Mouse (Mus musculus) MEL (cell line): Measurements from ENCODE around the gene Tmem82. TPM values are rescaled to one million over a fixed set of nuclear protein-coding genes. Genes with fewer than 3 reads are reported as not detected.

Experiments
- DNase-seq: peaks from one replicate; pipeline ENCODE4 v3.0.0; 2011; ENCODE audit warnings: low read depth, low spot score
- H3K27ac ChIP-seq: 2 replicates; pipeline ENCODE4 v1.5.1; 2012; ENCODE audit warnings: low read depth, mild to moderate bottlenecking, control low read depth, low read length, moderate library complexity; ENCODE audit not compliant: control insufficient read depth
- H3K27me3 ChIP-seq, 2 experiments: fragments of 150-350 bp in 1 of 2; sonication (generic) in 1 of 2; 2 replicates each; pipeline ENCODE4 v1.6.1; 2012; ENCODE audit warnings: low read length in 2 of 2, mild to moderate bottlenecking in 2 of 2, improper control_type of control experiment in 1 of 2, moderate library complexity in 1 of 2; ENCODE audit not compliant: insufficient read depth in 2 of 2, control insufficient read depth in 1 of 2
- H3K36me3 ChIP-seq, 2 experiments: 2 replicates each; pipeline ENCODE4 v1.6.1; 2012 to 2014; ENCODE audit warnings: low read length in 2 of 2, improper control_type of control experiment in 1 of 2, inconsistent platforms in 1 of 2, mild to moderate bottlenecking in 1 of 2; ENCODE audit not compliant: insufficient read depth in 2 of 2, control insufficient read depth in 1 of 2
- H3K4me1 ChIP-seq, 2 experiments: fragments of 150-350 bp in 1 of 2; sonication (generic) in 1 of 2; 2 replicates each; pipeline ENCODE4 v1.6.1; 2012; ENCODE audit warnings: low read length in 2 of 2, improper control_type of control experiment in 1 of 2, mild to moderate bottlenecking in 1 of 2; ENCODE audit not compliant: insufficient read depth in 2 of 2, control insufficient read depth in 1 of 2
- H3K4me3 ChIP-seq, 2 experiments: fragments of 150-350 bp in 1 of 2; sonication (generic) in 1 of 2; 2 replicates each; pipeline ENCODE4 v1.5.1; 2012; ENCODE audit warnings: low read depth in 2 of 2, low read length in 2 of 2, mild to moderate bottlenecking in 2 of 2, moderate library complexity in 2 of 2, control low read depth in 1 of 2, improper control_type of control experiment in 1 of 2; ENCODE audit not compliant: control insufficient read depth in 1 of 2, insufficient read depth in 1 of 2
- H3K79me2 ChIP-seq: 2 replicates; pipeline ENCODE4 v1.6.1; 2012; ENCODE audit warnings: mild to moderate bottlenecking, low read length, moderate library complexity; ENCODE audit not compliant: control insufficient read depth, poor library complexity, insufficient read depth
- H3K9ac ChIP-seq: 2 replicates; pipeline ENCODE4 v1.6.1; 2012; ENCODE audit warnings: low read depth, mild to moderate bottlenecking, control low read depth, low read length, moderate library complexity; ENCODE audit not compliant: control insufficient read depth, poor library complexity, severe bottlenecking
- H3K9me3 ChIP-seq: fragments of 150-350 bp; sonication (generic); replicated peaks from 2 replicates; pipeline ENCODE4 v1.6.1; 2012; ENCODE audit warnings: mild to moderate bottlenecking, low read length, improper control_type of control experiment, moderate library complexity; ENCODE audit not compliant: insufficient read depth
- CHD2 ChIP-seq: IDR thresholded peaks from 2 replicates; pipeline ENCODE4 v1.6.1; 2011; ENCODE audit warnings: low read length, improper control_type of control experiment
- E2F4 ChIP-seq: IDR thresholded peaks from 2 replicates; pipeline ENCODE4 v1.6.1; 2011; ENCODE audit warnings: low read depth, low read length, improper control_type of control experiment, borderline replicate concordance
- ELF1 ChIP-seq: IDR thresholded peaks from 2 replicates; pipeline ENCODE4 v1.6.1; 2014; ENCODE audit warnings: low read depth, mild to moderate bottlenecking, inconsistent platforms, low read length, improper control_type of control experiment, moderate library complexity
- EP300 ChIP-seq, 2 experiments: IDR thresholded peaks; 2 replicates each; pipeline ENCODE4 v1.6.1; 2011; ENCODE audit warnings: improper control_type of control experiment in 2 of 2, low read length in 2 of 2, low read depth in 1 of 2, mild to moderate bottlenecking in 1 of 2
- GABPA ChIP-seq: IDR thresholded peaks from 2 replicates; pipeline ENCODE4 v1.6.1; 2012; ENCODE audit warnings: low read depth, mild to moderate bottlenecking, inconsistent platforms, low read length, improper control_type of control experiment, moderate library complexity
- HCFC1 ChIP-seq: IDR thresholded peaks from 2 replicates; pipeline ENCODE4 v1.6.1; 2012; ENCODE audit warnings: low read depth, mild to moderate bottlenecking, inconsistent platforms, low read length, improper control_type of control experiment, moderate library complexity
- MAFK ChIP-seq: IDR thresholded peaks from 2 replicates; pipeline ENCODE4 v1.6.1; 2011; ENCODE audit warnings: low read depth, mild to moderate bottlenecking, low read length, improper control_type of control experiment, borderline replicate concordance
- MAX ChIP-seq: IDR thresholded peaks from 2 replicates; pipeline ENCODE4 v1.6.1; 2011; ENCODE audit warnings: low read length, improper control_type of control experiment
- MXI1 ChIP-seq: IDR thresholded peaks from 2 replicates; pipeline ENCODE4 v1.6.1; 2011; ENCODE audit warnings: mild to moderate bottlenecking, low read depth, low read length, improper control_type of control experiment
- MYB ChIP-seq: IDR thresholded peaks from 2 replicates; pipeline ENCODE4 v1.6.1; 2011; ENCODE audit warnings: mild to moderate bottlenecking, low read depth, low read length, improper control_type of control experiment
- NELFE ChIP-seq: IDR thresholded peaks from 2 replicates; pipeline ENCODE4 v1.6.1; 2011; ENCODE audit warnings: low read depth, low read length, improper control_type of control experiment
- POLR2A ChIP-seq, 2 experiments: IDR thresholded peaks; 2 replicates each; pipeline ENCODE4 v1.6.1; 2011 to 2012; ENCODE audit warnings: low read length in 2 of 2, mild to moderate bottlenecking in 2 of 2, control low read depth in 1 of 2, improper control_type of control experiment in 1 of 2, low read depth in 1 of 2, moderate library complexity in 1 of 2; ENCODE audit not compliant: control insufficient read depth in 1 of 2, insufficient read depth in 1 of 2, poor library complexity in 1 of 2
- POLR2AphosphoS2 ChIP-seq: IDR thresholded peaks from 2 replicates; pipeline ENCODE4 v1.6.1; 2011; ENCODE audit warnings: low read length, improper control_type of control experiment
- POLR2AphosphoS5 ChIP-seq: IDR thresholded peaks from 2 replicates; pipeline ENCODE4 v1.6.1; 2012; ENCODE audit warnings: low read depth, borderline replicate concordance, mild to moderate bottlenecking, inconsistent platforms, low read length, moderate library complexity, mixed read lengths
- RAD21 ChIP-seq: IDR thresholded peaks from 2 replicates; pipeline ENCODE4 v1.6.1; 2011; ENCODE audit warnings: mild to moderate bottlenecking, low read depth, low read length, improper control_type of control experiment
- SIN3A ChIP-seq: IDR thresholded peaks from 2 replicates; pipeline ENCODE4 v1.6.1; 2012; ENCODE audit warnings: low read length, improper control_type of control experiment, inconsistent platforms
- SMC3 ChIP-seq: IDR thresholded peaks from 2 replicates; pipeline ENCODE4 v1.6.1; 2011; ENCODE audit warnings: low read depth, low read length, improper control_type of control experiment
- TAL1 ChIP-seq: IDR thresholded peaks from 2 replicates; pipeline ENCODE4 v1.6.1; 2012; ENCODE audit warnings: mild to moderate bottlenecking, inconsistent platforms, low read length, moderate library complexity, mixed read lengths
- USF1 ChIP-seq: IDR thresholded peaks from 2 replicates; pipeline ENCODE4 v1.6.1; 2014; ENCODE audit warnings: low read depth, mild to moderate bottlenecking, inconsistent platforms, low read length, improper control_type of control experiment, moderate library complexity
- USF2 ChIP-seq, 2 experiments: IDR thresholded peaks; 2 replicates each; pipeline ENCODE4 v1.6.1; 2011 to 2012; ENCODE audit warnings: improper control_type of control experiment in 2 of 2, low read length in 2 of 2, borderline replicate concordance in 1 of 2, inconsistent platforms in 1 of 2, low read depth in 1 of 2, mild to moderate bottlenecking in 1 of 2; ENCODE audit not compliant: insufficient read depth in 1 of 2
- ZC3H11A ChIP-seq: IDR thresholded peaks from 2 replicates; pipeline ENCODE4 v1.6.1; 2012; ENCODE audit warnings: low read depth, mild to moderate bottlenecking, inconsistent platforms, low read length, improper control_type of control experiment
- ZMIZ1 ChIP-seq: IDR thresholded peaks from 2 replicates; pipeline ENCODE4 v1.6.1; 2012; ENCODE audit warnings: low read depth, mild to moderate bottlenecking, inconsistent platforms, low read length, improper control_type of control experiment, moderate library complexity
- ZNF384 ChIP-seq: IDR thresholded peaks from 2 replicates; pipeline ENCODE4 v1.6.1; 2012; ENCODE audit warnings: low read depth, mild to moderate bottlenecking, inconsistent platforms, low read length, improper control_type of control experiment
- polyA plus RNA-seq, 2 experiments: library from polyadenylated mRNA; stranded (reverse) in 1 of 2; unstranded in 1 of 2; fragments of >175 nt in 1 of 2; fragments of >200 nt in 1 of 2; gene quantifications; 2 replicates each; pipeline versions ENCODE4 v1.2.1 to v1.2.4; 2012; ENCODE audit warnings: low replicate concordance in 2 of 2, low read depth in 1 of 2; ENCODE audit not compliant: insufficient read length in 2 of 2, insufficient read depth in 1 of 2, missing spikeins in 1 of 2
- total RNA-seq: library from RNA; depleted of rRNA; stranded (reverse); fragments of 300-350 nt; gene quantifications from 2 replicates; pipeline ENCODE4 v1.2.3, GENCODE M21; 2012

The Tmem82 gene
- total and polyA plus RNA-seq, 3 experiments: 0.21 TPM; not detected in 2

DNA sequence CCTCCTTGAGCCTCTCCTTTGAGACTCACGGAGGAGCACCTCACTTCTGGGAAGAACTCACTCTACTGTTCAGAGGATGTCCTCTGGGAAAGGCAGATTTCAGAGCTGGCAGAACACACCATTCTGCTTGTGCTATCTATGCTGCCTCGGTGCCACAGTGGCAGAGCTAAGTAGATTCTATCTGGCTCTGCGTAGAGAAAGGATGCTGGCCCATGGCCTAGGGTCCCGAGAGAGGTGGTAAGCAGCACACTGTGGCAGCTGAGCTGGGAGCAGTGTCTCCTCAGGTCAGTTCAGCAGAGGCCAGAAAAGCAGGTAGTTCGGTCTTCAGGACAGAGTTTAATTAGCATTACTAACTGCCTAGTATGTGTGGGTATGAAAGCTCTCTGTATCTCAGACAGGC lies 29.8 kb upstream of the Tmem82 start:
- Histone ChIP-seq H3K9me3 (no peaks in the 10 kb centered on the region), H3K4me3 (no peak overlapping the region), H3K27ac (no peak overlapping the region), H3K9ac (no peak overlapping the region), H3K36me3 (no peaks in the 10 kb centered on the region; a peak in 1 of 4 replicates), H3K4me1 (no peaks in the 10 kb centered on the region), H3K27me3 (no peaks in the 10 kb centered on the region), H3K79me2 (no peaks in the 10 kb centered on the region)
- TF ChIP-seq POLR2AphosphoS2 (no peak), RAD21 (no peak), GABPA (no peak), HCFC1 (no peak), ELF1 (no peak), POLR2AphosphoS5 (no peak), MXI1 (no peak), MAFK (no peak)
- no peak for DNase-seq

DNA sequence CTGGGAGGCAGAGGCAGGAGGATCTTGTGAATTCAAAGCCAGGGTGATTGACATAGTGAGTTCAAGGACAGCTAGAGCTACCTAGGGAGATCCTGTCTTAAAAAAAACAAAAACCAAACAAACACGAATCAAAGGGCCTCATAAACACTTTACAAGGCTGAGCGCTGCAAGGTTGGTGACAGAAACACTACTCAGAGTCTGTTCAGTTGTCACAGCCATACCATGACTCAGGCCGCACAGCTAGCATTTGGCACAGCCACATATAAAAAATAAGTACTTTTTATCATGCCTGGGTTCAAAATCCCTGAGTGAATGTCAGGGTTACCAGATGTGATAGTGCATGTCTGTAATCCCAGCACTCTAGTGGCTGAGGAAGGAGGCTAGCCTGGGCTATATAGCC lies 28.8 kb upstream of the Tmem82 start:
- H3K36me3 ChIP-seq: no peaks in the 10 kb centered on the region; a peak in 1 of 4 replicates
- no peaks in the 10 kb centered on the region for H3K79me2 ChIP-seq
- no peak overlapping the region for H3K4me3 ChIP-seq
- H3K27me3 ChIP-seq: no peaks in the 10 kb centered on the region
- no peak for TF ChIP-seq POLR2AphosphoS2
- TF ChIP-seq POLR2A (IDR thresholded peaks at IDR 0.05; ENCODE audit: control insufficient read depth in 1 of 2, insufficient read depth in 1 of 2, low read depth in 1 of 2, low read length in 2 of 2, poor library complexity in 1 of 2): no peak
- no peak for TF ChIP-seq TAL1
- TF ChIP-seq EP300 (IDR thresholded peaks at IDR 0.05; ENCODE audit: low read depth in 1 of 2, low read length in 2 of 2): no peak
- TF ChIP-seq ZMIZ1: no peak
- no peak for TF ChIP-seq CHD2
- no peak for TF ChIP-seq NELFE
- no peak for TF ChIP-seq SMC3
- no peak for TF ChIP-seq USF2 (IDR thresholded peaks at IDR 0.05; ENCODE audit: borderline replicate concordance in 1 of 2, insufficient read depth in 1 of 2, low read depth in 1 of 2, low read length in 2 of 2)
- TF ChIP-seq ZNF384: no peak
- TF ChIP-seq ZC3H11A: no peak
- no peak for TF ChIP-seq ELF1
- no peak for TF ChIP-seq MAX
- TF ChIP-seq HCFC1: no peak
- no peak for TF ChIP-seq MYB
- no peak for TF ChIP-seq SIN3A
- TF ChIP-seq USF1: no peak
- TF ChIP-seq MXI1: no peak
- TF ChIP-seq E2F4: no peak
- TF ChIP-seq, all 39 proteins: peak for 0
- Histone ChIP-seq H3K9ac (no peak overlapping the region), H3K4me1 (no peaks in the 10 kb centered on the region), H3K9me3 (no peaks in the 10 kb centered on the region), H3K27ac (no peak overlapping the region)
- DNase-seq: no peak
